Comparison of ENCODE assay signal across 31 mouse cellular contexts in the genomic region with DNA sequence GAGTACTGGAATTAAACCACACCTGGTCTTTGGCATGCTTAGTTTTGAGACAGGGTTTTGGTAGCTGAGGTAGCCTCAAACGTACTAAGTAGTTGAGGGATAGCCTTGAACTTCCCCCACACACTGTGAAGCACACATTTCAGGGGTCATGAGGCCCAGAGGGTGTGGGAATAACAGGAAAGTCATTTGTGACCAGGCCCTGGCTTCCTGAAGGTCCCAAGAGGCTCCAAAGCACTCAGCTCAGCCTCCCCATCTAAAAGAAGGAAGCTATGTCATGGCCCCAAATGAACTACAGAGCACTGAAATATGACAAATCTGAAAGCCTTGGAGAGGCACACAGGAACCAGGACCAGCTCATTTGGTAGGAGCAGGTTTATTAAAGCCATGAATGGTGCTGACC. TPM values are rescaled to one million over a fixed set of nuclear protein-coding genes. Genes with fewer than 3 reads are reported as not detected.
"Had no signal": no experiment of that assay in that cellular context is flagged by ENCODE, and none has a peak within 500 bp of the region (broad histone marks: within the 10 kb centered on the region; RNA-seq: fewer than 3 reads in every experiment).

No protein-coding gene starts in this region.

- H3K36me3 ChIP-seq: heart, embryonic 13.5 days; heart, embryonic 15.5 days; hindbrain, embryonic 13.5 days; intestine, embryonic 15.5 days; limb, embryonic 10.5 days; liver, embryonic 13.5 days; liver, embryonic 15.5 days had no signal

- ATAC-seq: forebrain, postnatal 0 days; hindbrain, embryonic 16.5 days; inflammation-experienced regulatory T-cells, adult 6 months; intestine, embryonic 15.5 days; intestine, postnatal 0 days; liver, postnatal 0 days had no signal

- H3K9me3 ChIP-seq: heart, embryonic 13.5 days; heart, embryonic 15.5 days; hindbrain, embryonic 13.5 days; intestine, embryonic 15.5 days; limb, embryonic 10.5 days; limb, embryonic 12.5 days; liver, embryonic 13.5 days; liver, embryonic 15.5 days had no signal

- H3K4me3 ChIP-seq: heart, embryonic 13.5 days; heart, embryonic 15.5 days; hindbrain, embryonic 13.5 days; intestine, embryonic 15.5 days; layer of hippocampus, adult 2 months; left cerebral cortex, adult 2 months; limb, embryonic 10.5 days; limb, embryonic 12.5 days; liver, embryonic 13.5 days; liver, embryonic 15.5 days had no signal

- H3K4me1 ChIP-seq: intestine, embryonic 15.5 days had no signal

- H3K27ac ChIP-seq: heart, embryonic 13.5 days; heart, embryonic 15.5 days; hindbrain, embryonic 13.5 days; intestine, embryonic 15.5 days; layer of hippocampus, adult 2 months; left cerebral cortex, adult 2 months; limb, embryonic 10.5 days; limb, embryonic 12.5 days; liver, embryonic 13.5 days; liver, embryonic 15.5 days had no signal

- H3K4me2 ChIP-seq: heart, embryonic 11.5 days; heart, embryonic 13.5 days; heart, embryonic 15.5 days; hindbrain, embryonic 13.5 days; intestine, embryonic 15.5 days; limb, embryonic 12.5 days; liver, embryonic 11.5 days; liver, embryonic 13.5 days; liver, embryonic 15.5 days had no signal

- H3K9ac ChIP-seq: forebrain, postnatal 0 days; heart, embryonic 13.5 days; heart, embryonic 15.5 days; hindbrain, embryonic 13.5 days; intestine, embryonic 15.5 days; limb, embryonic 12.5 days; liver, embryonic 13.5 days; liver, embryonic 15.5 days; liver, postnatal 0 days had no signal

- H3K27me3 ChIP-seq: heart, embryonic 13.5 days; heart, embryonic 15.5 days; hindbrain, embryonic 13.5 days; intestine, embryonic 15.5 days; limb, embryonic 12.5 days; liver, embryonic 13.5 days; liver, embryonic 15.5 days had no signal

- DNase-seq: forebrain, postnatal 0 days; gastrocnemius, postnatal 10 days; gastrocnemius, postnatal 25 days; heart, postnatal 36 days; kidney, adult 18-20 months; kidney, postnatal 10 days; kidney, postnatal 4 days; liver; liver, embryonic 13.5 days; liver, postnatal 0 days had no signal

RNA-seq across cellular contexts. Expression of a gene that starts 32.2 kb away (rescaled TPM):
- polyA plus RNA-seq: inflammation-experienced regulatory T-cells, adult 6 months had no signal

RNA-seq across cellular contexts. Expression of a gene that starts 53.3 kb away (rescaled TPM):
- total RNA-seq: forebrain, postnatal 0 days; gastrocnemius, adult 18-20 months; gastrocnemius, postnatal 10 days; gastrocnemius, postnatal 25 days; heart, adult 18-20 months; heart, postnatal 36 days; hematopoietic stem cell, adult 5-6 weeks; layer of hippocampus, adult 2 months had no signal
- polyA plus RNA-seq: forebrain, postnatal 0 days; heart, embryonic 11.5 days; heart, embryonic 13.5 days; heart, embryonic 15.5 days; heart, postnatal 0 days; hindbrain, embryonic 11.5 days; hindbrain, embryonic 13.5 days; hindbrain, embryonic 16.5 days; inflammation-experienced regulatory T-cells, adult 6 months; kidney, embryonic 14.5 days; limb, embryonic 10.5 days; limb, embryonic 12.5 days; limb, embryonic 14.5 days; liver, embryonic 11.5 days; liver, embryonic 13.5 days; liver, embryonic 15.5 days; liver, postnatal 0 days had no signal
